12 mouse cellular contexts compared by ENCODE assay signal in the genomic region with DNA sequence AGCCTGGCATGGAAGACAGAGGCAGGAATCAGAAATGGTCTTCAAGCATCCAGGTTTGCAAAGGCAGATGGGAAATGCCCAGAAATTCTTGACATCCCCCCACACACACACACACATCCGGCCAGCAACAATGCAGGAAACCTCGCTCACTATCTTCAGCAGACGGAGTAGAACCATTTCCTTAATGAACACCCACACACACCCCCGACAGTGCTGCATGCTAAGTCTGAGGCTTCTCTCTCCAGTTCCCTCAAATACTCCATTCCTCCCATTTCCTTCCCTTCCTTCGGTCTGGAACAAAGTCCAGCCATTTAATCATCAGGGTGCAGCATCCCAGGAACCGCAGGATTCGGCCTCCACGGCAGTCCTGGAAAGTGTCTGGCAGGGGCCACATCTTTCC. TPM values are rescaled to one million over a fixed set of nuclear protein-coding genes. Genes with fewer than 3 reads are reported as not detected.
DNase-seq lines count a peak whose midpoint lies in the region; ATAC-seq and TF ChIP-seq lines count a peak whose summit lies in the region.
"Had no signal": no experiment of that assay in that cellular context is flagged by ENCODE, and none has a peak within 500 bp of the region (broad histone marks: within the 10 kb centered on the region; RNA-seq: fewer than 3 reads in every experiment).

No protein-coding gene starts in this region.

- no peak overlapping the region for H3K27ac ChIP-seq in liver, embryonic 16.5 days (ENCODE audit: low read length)
- no peak overlapping the region for H3K27ac ChIP-seq in thymus, adult 2 months (ENCODE audit: control insufficient read depth, insufficient read depth, low read length)
- H3K27ac ChIP-seq: embryonic facial prominence, embryonic 12.5 days had no signal

- no peak for TF ChIP-seq CTCF in brain, embryonic 14.5 days (IDR thresholded peaks at IDR 0.05; ENCODE audit: borderline replicate concordance, extremely low read depth, insufficient read depth, insufficient read length)
- no peak for TF ChIP-seq CTCF in thymus, adult 2 months (IDR thresholded peaks at IDR 0.05; ENCODE audit: borderline replicate concordance, control insufficient read depth, extremely low read depth, insufficient read depth, low read length, poor library complexity)

- H3K4me1 ChIP-seq in liver, embryonic 16.5 days (ENCODE audit: control insufficient read depth, low read depth, low read length) = no peaks in the 10 kb centered on the region
- 0 out of 2 replicates have a peak, but pooled peaks cover 2% of the 10 kb centered on the region for H3K4me1 ChIP-seq in thymus, adult 2 months (replicated peaks; ENCODE audit: control insufficient read depth, insufficient read depth, low read length)

- no peaks in the 10 kb centered on the region for H3K36me3 ChIP-seq in liver, embryonic 16.5 days (ENCODE audit: control insufficient read depth, insufficient read depth)
- no peaks in the 10 kb centered on the region for H3K36me3 ChIP-seq in thymus, adult 2 months (ENCODE audit: control insufficient read depth, insufficient read depth, low read length)
- H3K36me3 ChIP-seq: embryonic facial prominence, embryonic 12.5 days had no signal

- no peak overlapping the region for H3K4me2 ChIP-seq in liver, embryonic 16.5 days (ENCODE audit: low read depth, low read length)
- H3K4me2 ChIP-seq: embryonic facial prominence, embryonic 12.5 days had no signal

- H3K9me3 ChIP-seq in liver, embryonic 16.5 days (replicated peaks; ENCODE audit: control insufficient read depth, low read length) = no peaks in the 10 kb centered on the region
- H3K9me3 ChIP-seq: embryonic facial prominence, embryonic 12.5 days had no signal

- peak; percentile 23; the same call in 1 of the 2 replicates for ATAC-seq in liver, embryonic 16.5 days (ENCODE audit: low read depth)

- WGBS in liver, embryonic 16.5 days (ENCODE audit: insufficient replicate concordance) = 10% methylated on average over 8 of the region's 8 CpGs
- WGBS in thymus, adult 2 months = 2% methylated on average over 8 of the region's 8 CpGs

- no peak overlapping the region for H3K4me3 ChIP-seq in liver, embryonic 16.5 days (ENCODE audit: low read depth, low read length)
- no peak overlapping the region for H3K4me3 ChIP-seq in thymus, adult 2 months (ENCODE audit: control insufficient read depth, insufficient read depth, low read length)
- H3K4me3 ChIP-seq: embryonic facial prominence, embryonic 12.5 days had no signal

- peaks cover 48% of the 10 kb centered on the region for H3K27me3 ChIP-seq in liver, embryonic 16.5 days (ENCODE audit: control insufficient read depth, insufficient read depth, low read depth, low read length)
- H3K27me3 ChIP-seq in thymus, adult 2 months (ENCODE audit: control insufficient read depth, insufficient read depth, low read length) = peaks cover 15% of the 10 kb centered on the region
- H3K27me3 ChIP-seq: CH12.LX had no signal

- intact Hi-C loops in heart, postnatal 36 days (cut with DNase I) = loop anchor here (5.0 kb wide), 1 partner anchor 191 kb away; no protein-coding TSS in a partner anchor
- intact Hi-C loops in heart, postnatal 25 days (cut with DNase I) = loop anchor here (5.0 kb wide), 2 partner anchors 49 to 104 kb away; no protein-coding TSS in a partner anchor
- intact Hi-C loops in left cerebral cortex, postnatal 36 days (cut with DNase I) = loop anchor here (5.0 to 10.0 kb wide), 3 partner anchors 123 to 534 kb away; partner anchors contain the start of genes Cdx2 and Gsx1

- no peak overlapping the region for H3K9ac ChIP-seq in liver, embryonic 16.5 days (ENCODE audit: low read depth, low read length)
- H3K9ac ChIP-seq: embryonic facial prominence, embryonic 12.5 days had no signal

- no peak for TF ChIP-seq POLR2A in brain, embryonic 14.5 days (IDR thresholded peaks at IDR 0.05; ENCODE audit: borderline replicate concordance, extremely low read depth, insufficient read depth, insufficient read length, poor library complexity, severe bottlenecking)
- TF ChIP-seq POLR2A in thymus, adult 2 months (IDR thresholded peaks at IDR 0.05; ENCODE audit: control insufficient read depth, extremely low read depth, insufficient read depth, low read length, poor library complexity) = no peak

- DNase-seq in heart, adult 11 months = peak; percentile 95
- no peak for DNase-seq in heart, postnatal 36 days
- peak; percentile 23 for DNase-seq in brain, embryonic 14.5 days (ENCODE audit: low read depth)
- peak; percentile 13 for DNase-seq in heart, postnatal 25 days (ENCODE audit: low spot score)
- no peak for DNase-seq in thymus, adult 2 months
- no peak for DNase-seq in left cerebral cortex, postnatal 36 days (ENCODE audit: low spot score in 2 of 2)
- DNase-seq in frontal cortex, postnatal 25 days (ENCODE audit: low spot score in 2 of 2) = no peak
- DNase-seq: gastrocnemius, postnatal 10 days; thymus, postnatal 14 days had no signal

RNA-seq across cellular contexts. Expression of gene Flt1, which starts 4.4 kb away (rescaled TPM):
- 10 to 100 TPM; 61.4 to 87.8 TPM for total RNA-seq in heart, postnatal 36 days (2021)
- polyA plus RNA-seq in brain, embryonic 14.5 days (2012; rRNA removed) = 4.5 and 8.1 TPM in 2 replicates
- total RNA-seq in heart, postnatal 25 days (2021) = 10 to 100 TPM; 61.7 to 76.9 TPM
- 2.5 and 3.3 TPM in 2 replicates for polyA plus RNA-seq in liver, embryonic 16.5 days (2015; fragmentation: Nextera tagmentation; extraction: Ambion mirVana)
- 2.0 TPM in 2 replicates for polyA plus RNA-seq in thymus, adult 2 months (2012; rRNA removed)
- 10 to 100 TPM; 30.5 to 41.9 TPM for total RNA-seq in left cerebral cortex, postnatal 36 days (2021)

Comparison
In these comparisons a context has a peak if more than half of its experiments do, and no peak if none do; other contexts are left out.
1. DNase-seq: peak in heart, adult 11 months (single experiment), brain, embryonic 14.5 days (single experiment) and heart, postnatal 25 days (single experiment); none in heart, postnatal 36 days (0 of 2), thymus, adult 2 months (single experiment), left cerebral cortex, postnatal 36 days (0 of 2) and frontal cortex, postnatal 25 days (0 of 2).